Mouse (Mus musculus) bone marrow macrophage, adult 2 months (primary cell): Measurements from ENCODE around the gene Lancl1. TPM values are rescaled to one million over a fixed set of nuclear protein-coding genes. Genes with fewer than 3 reads are reported as not detected.

ENCODE experiments used
- H3K27ac ChIP-seq: 2 replicates; pipeline ENCODE4 v1.5.1; 2012; ENCODE audit warnings: low read depth, low read length; ENCODE audit not compliant: insufficient read depth
- H3K4me1 ChIP-seq: 2 replicates; pipeline ENCODE4 v1.6.1; 2012; ENCODE audit warnings: low read length; ENCODE audit not compliant: control insufficient read depth, insufficient read depth
- H3K4me3 ChIP-seq: 2 replicates; pipeline ENCODE4 v1.5.1; 2012; ENCODE audit warnings: mild to moderate bottlenecking, low read length, moderate library complexity; ENCODE audit not compliant: insufficient read depth
- CTCF ChIP-seq: IDR thresholded peaks from 2 replicates; pipeline ENCODE4 v1.5.1; 2012; ENCODE audit warnings: low read depth, mild to moderate bottlenecking, low read length, moderate library complexity
- POLR2A ChIP-seq: IDR thresholded peaks from 2 replicates; pipeline ENCODE4 v1.6.1; 2012; ENCODE audit warnings: mild to moderate bottlenecking, low read depth, low read length, borderline replicate concordance
- polyA plus RNA-seq: library from polyadenylated mRNA; stranded (reverse); fragments of >200 nt; gene quantifications from 2 replicates; pipeline ENCODE4 v1.2.4, GENCODE M21; 2012; ENCODE audit not compliant: missing spikeins, insufficient read depth, insufficient read length

Gene Lancl1
- polyA plus RNA-seq, 1 experiment = 25.3 TPM

GRCm38 (mm10) chr1:66998188-66998587 is 40.5 kb downstream of the Lancl1 start:
- H3K4me3 ChIP-seq = no peak overlapping the region
- TF ChIP-seq POLR2A = no peak
- no peak for TF ChIP-seq CTCF
- no peak overlapping the region for H3K27ac ChIP-seq
- peaks cover 10% of the 10 kb centered on the region for H3K4me1 ChIP-seq

GRCm38 (mm10) chr1:66996819-66997218 is 41.9 kb downstream of the Lancl1 start:
- Histone ChIP-seq H3K4me3 (no peak overlapping the region), H3K27ac (no peak overlapping the region), H3K4me1 (peaks cover 17% of the 10 kb centered on the region)
- TF ChIP-seq POLR2A (no peak), CTCF (no peak)

GRCm38 (mm10) chr1:66992764-66993163 is 45.9 kb downstream of the Lancl1 start:
- TF ChIP-seq POLR2A (no peak), CTCF (no peak)
- Histone ChIP-seq H3K27ac (no peak overlapping the region), H3K4me1 (peaks cover 12% of the 10 kb centered on the region), H3K4me3 (no peak overlapping the region)

- Histone ChIP-seq H3K4me1 (peaks cover 15% of the 10 kb centered on the region), H3K27ac (no peak overlapping the region), H3K4me3 (no peak overlapping the region)
- TF ChIP-seq POLR2A = no peak
- no peak for TF ChIP-seq CTCF
Measured at GRCm38 (mm10) chr1:66987558-66988190, 51.0 kb downstream of the Lancl1 start.

GRCm38 (mm10) chr1:66985906-66986305 is 52.8 kb downstream of the Lancl1 start:
- no peak overlapping the region for H3K27ac ChIP-seq
- H3K4me1 ChIP-seq = peaks cover 9% of the 10 kb centered on the region
- no peak overlapping the region for H3K4me3 ChIP-seq
- TF ChIP-seq CTCF (no peak), POLR2A (no peak)

- Histone ChIP-seq H3K4me1 (peaks cover 9% of the 10 kb centered on the region), H3K27ac (no peak overlapping the region), H3K4me3 (no peak overlapping the region)
- TF ChIP-seq POLR2A (no peak), CTCF (no peak)
Measured at GRCm38 (mm10) chr1:66985129-66985698, 53.5 kb downstream of the Lancl1 start.

- no peak overlapping the region for H3K27ac ChIP-seq
- 0 out of 2 replicates have a peak, but pooled peaks cover 4% of the 10 kb centered on the region for H3K4me1 ChIP-seq
- no peak overlapping the region for H3K4me3 ChIP-seq
- TF ChIP-seq POLR2A (no peak), CTCF (no peak)
Measured at GRCm38 (mm10) chr1:66980129-66980528, 58.5 kb downstream of the Lancl1 start.

GRCm38 (mm10) chr1:66975456-66975855 is 63.2 kb downstream of the Lancl1 start:
- TF ChIP-seq POLR2A (no peak), CTCF (no peak)
- Histone ChIP-seq H3K4me3 (no peak overlapping the region), H3K27ac (no peak overlapping the region), H3K4me1 (0 out of 2 replicates have a peak, but pooled peaks cover 4% of the 10 kb centered on the region)

GRCm38 (mm10) chr1:66964857-66965256 is 73.8 kb downstream of the Lancl1 start:
- no peaks in the 10 kb centered on the region for H3K4me1 ChIP-seq
- H3K4me3 ChIP-seq = no peak overlapping the region
- no peak for TF ChIP-seq CTCF
- TF ChIP-seq POLR2A = no peak
- H3K27ac ChIP-seq = no peak overlapping the region

GRCm38 (mm10) chr1:66960536-66961243 is 78.0 kb downstream of the Lancl1 start:
- H3K4me1 ChIP-seq = no peaks in the 10 kb centered on the region
- H3K27ac ChIP-seq = no peak overlapping the region
- TF ChIP-seq CTCF = no peak
- TF ChIP-seq POLR2A = no peak
- no peak overlapping the region for H3K4me3 ChIP-seq
